ENCODE assay signal across 7 mouse cellular contexts in genomic region chrX:12077601-12077980, GRCm38 (mm10).
DNase-seq lines count a peak whose midpoint lies in the region; ATAC-seq lines count a peak whose summit lies in the region.

No protein-coding gene starts in this region.

- peaks cover 27% of the 10 kb centered on the region for H3K4me1 ChIP-seq in lung, embryonic 16.5 days (replicated peaks; ENCODE audit: control insufficient read depth, insufficient read depth, low read length)
- H3K4me1 ChIP-seq in forebrain, embryonic 11.5 days (replicated peaks; ENCODE audit: control insufficient read depth, insufficient read depth, low read length), result peaks cover 15% of the 10 kb centered on the region
- H3K4me1 ChIP-seq in limb, embryonic 10.5 days, result peaks cover 65% of the 10 kb centered on the region
- peaks cover 31% of the 10 kb centered on the region for H3K4me1 ChIP-seq in neural tube, embryonic 15.5 days

- H3K9me3 ChIP-seq in lung, embryonic 16.5 days (ENCODE audit: control insufficient read depth, low read length), result no peaks in the 10 kb centered on the region
- no peaks in the 10 kb centered on the region for H3K9me3 ChIP-seq in forebrain, embryonic 11.5 days (ENCODE audit: control insufficient read depth, low read length)
- no peaks in the 10 kb centered on the region for H3K9me3 ChIP-seq in limb, embryonic 10.5 days (replicated peaks)
- no peaks in the 10 kb centered on the region for H3K9me3 ChIP-seq in neural tube, embryonic 15.5 days (replicated peaks)

- no peak for ATAC-seq in lung, embryonic 16.5 days (ENCODE audit: low read depth)
- no peak for ATAC-seq in forebrain, embryonic 11.5 days (replicated peaks; ENCODE audit: low FRiP score)
- ATAC-seq in neural tube, embryonic 15.5 days (ENCODE audit: low FRiP score), result no peak

- peak overlapping the region; percentile 70 for H3K4me3 ChIP-seq in lung, embryonic 16.5 days (ENCODE audit: low read length)
- peak overlapping the region; percentile 51 for H3K4me3 ChIP-seq in forebrain, embryonic 11.5 days (ENCODE audit: low read depth, low read length)
- H3K4me3 ChIP-seq in limb, embryonic 10.5 days, result peak overlapping the region; percentile 69
- peak overlapping the region; percentile 58 for H3K4me3 ChIP-seq in neural tube, embryonic 15.5 days (replicated peaks)

- peak overlapping the region; percentile 79 for H3K4me2 ChIP-seq in lung, embryonic 16.5 days (ENCODE audit: low read depth, low read length)
- H3K4me2 ChIP-seq in forebrain, embryonic 11.5 days (ENCODE audit: low read depth, low read length, severe bottlenecking), result peak overlapping the region; percentile 73
- peak overlapping the region; percentile 71 for H3K4me2 ChIP-seq in neural tube, embryonic 15.5 days

- peak overlapping the region; percentile 32; the same call in 1 of the 2 replicates for H3K27ac ChIP-seq in lung, embryonic 16.5 days (ENCODE audit: low read length)
- H3K27ac ChIP-seq in forebrain, embryonic 11.5 days (ENCODE audit: low read depth, low read length), result no peak overlapping the region
- H3K27ac ChIP-seq in limb, embryonic 10.5 days, result peak overlapping the region; percentile 92
- H3K27ac ChIP-seq in neural tube, embryonic 15.5 days (replicated peaks), result peak overlapping the region; percentile 81

- 2% methylated on average over 22 of the region's 22 CpGs for WGBS in lung, embryonic 16.5 days
- WGBS in forebrain, embryonic 11.5 days, result under 1% methylated on average over 22 of the region's 22 CpGs
- whole genome bisulfite sequencing in limb, embryonic 10.5 days, result 2% methylated on average over 22 of the region's 22 CpGs
- 3% methylated on average over 22 of the region's 22 CpGs for WGBS in neural tube, embryonic 15.5 days

- no peak for DNase-seq in lung, postnatal 10 days
- DNase-seq in forebrain, embryonic 11.5 days (ENCODE audit: low spot score), result no peak
- DNase-seq in limb, embryonic 10.5 days (ENCODE audit: low spot score), result no peak
- no peak for DNase-seq in embryo, embryonic 10 days (ENCODE audit: low spot score)
- no peak for DNase-seq in embryo, embryonic 10.5 days (ENCODE audit: low spot score)

- H3K27me3 ChIP-seq in lung, embryonic 16.5 days (ENCODE audit: control insufficient read depth, insufficient read depth, low read depth, low read length), result peaks cover 52% of the 10 kb centered on the region
- peaks cover 54% of the 10 kb centered on the region for H3K27me3 ChIP-seq in forebrain, embryonic 11.5 days (ENCODE audit: control insufficient read depth, insufficient read depth, low read length)
- H3K27me3 ChIP-seq in limb, embryonic 10.5 days (ENCODE audit: low read depth, poor library complexity, severe bottlenecking), result peaks cover 100% of the 10 kb centered on the region
- H3K27me3 ChIP-seq in neural tube, embryonic 15.5 days (replicated peaks), result peaks cover 48% of the 10 kb centered on the region

- peak overlapping the region; percentile 84 for H3K9ac ChIP-seq in lung, embryonic 16.5 days (ENCODE audit: low read length)
- peak overlapping the region; percentile 68 for H3K9ac ChIP-seq in forebrain, embryonic 11.5 days (ENCODE audit: low read length)
- H3K9ac ChIP-seq in neural tube, embryonic 15.5 days (replicated peaks), result peak overlapping the region; percentile 67

- no peaks in the 10 kb centered on the region for H3K36me3 ChIP-seq in lung, embryonic 16.5 days (ENCODE audit: control insufficient read depth, insufficient read depth, low read length)
- H3K36me3 ChIP-seq in forebrain, embryonic 11.5 days (ENCODE audit: control insufficient read depth, insufficient read depth, low read length), result no peaks in the 10 kb centered on the region
- H3K36me3 ChIP-seq in limb, embryonic 10.5 days, result no peaks in the 10 kb centered on the region
- no peaks in the 10 kb centered on the region for H3K36me3 ChIP-seq in neural tube, embryonic 15.5 days
